Mouse (Mus musculus) forebrain, embryonic 15.5 days (tissue): ENCODE measurements around the gene E2f7. TPM values are rescaled to one million over a fixed set of nuclear protein-coding genes. Genes with fewer than 3 reads are reported as not detected.
A peak's percentile ranks its signal among the peaks of the same experiment; 100 is the strongest.

Experiments used
- ATAC-seq: fragments of 200-750 bp; cut with Nextera tagmentation; replicated peaks from 2 replicates; pipeline ENCODE4 v1.8.0; 2017; ENCODE audit warnings: mild to moderate bottlenecking, moderate TSS enrichment, moderate library complexity
- H3K27ac ChIP-seq: fragments of 300-500 bp; sonication (generic); replicated peaks from 2 replicates; pipeline ENCODE4 v1.5.1; 2015; ENCODE audit warnings: mild to moderate bottlenecking, inconsistent platforms
- H3K27me3 ChIP-seq: fragments of 300-500 bp; sonication (generic); 2 replicates; pipeline ENCODE4 v1.6.1; 2015; ENCODE audit warnings: inconsistent platforms
- H3K36me3 ChIP-seq: fragments of 300-500 bp; sonication (generic); 2 replicates; pipeline ENCODE4 v1.6.1; 2015; ENCODE audit warnings: mild to moderate bottlenecking, inconsistent platforms
- H3K4me1 ChIP-seq: fragments of 300-500 bp; sonication (generic); 2 replicates; pipeline ENCODE4 v1.6.1; 2015; ENCODE audit warnings: inconsistent platforms
- H3K4me2 ChIP-seq: fragments of 300-500 bp; sonication (generic); replicated peaks from 2 replicates; pipeline ENCODE4 v1.6.1; 2015; ENCODE audit warnings: mild to moderate bottlenecking, inconsistent platforms
- H3K4me3 ChIP-seq: fragments of 300-500 bp; sonication (generic); 2 replicates; pipeline ENCODE4 v1.5.1; 2015; ENCODE audit warnings: mild to moderate bottlenecking, inconsistent platforms
- H3K9ac ChIP-seq: fragments of 300-500 bp; sonication (generic); replicated peaks from 2 replicates; pipeline ENCODE4 v1.6.1; 2015; ENCODE audit warnings: mild to moderate bottlenecking, inconsistent platforms
- H3K9me3 ChIP-seq: fragments of 300-500 bp; sonication (generic); 2 replicates; pipeline ENCODE4 v1.6.1; 2016; ENCODE audit warnings: inconsistent platforms
- WGBS: fragments of 180-500 bp; shearing (Covaris S2); methylation state at CpG from one replicate; pipeline ENCODE4 v1.1.7; 2015; ENCODE audit warnings: mixed read lengths; 5-methylcytosine and 5-hydroxymethylcytosine counted together
- polyA plus RNA-seq: library from polyadenylated mRNA; unstranded; fragments of >200 nt; fragmentation: Nextera tagmentation; extraction: Ambion mirVana; gene quantifications from 2 replicates; pipeline ENCODE4 v1.2.1, GENCODE M21; 2015

E2f7 gene
- polyA plus RNA-seq, 1 experiment from 2014 or later, result 13.6 TPM

GRCm38 (mm10) chr10:110811862-110812225 is 66.6 kb downstream of the E2f7 start:
- Histone ChIP-seq H3K36me3 (no peaks in the 10 kb centered on the region), H3K27ac (no peak overlapping the region), H3K4me1 (0 out of 2 replicates have a peak, but pooled peaks cover 3% of the 10 kb centered on the region), H3K27me3 (no peaks in the 10 kb centered on the region), H3K9me3 (no peaks in the 10 kb centered on the region), H3K4me2 (no peak overlapping the region), H3K9ac (no peak overlapping the region), H3K4me3 (no peak overlapping the region)
- 66% methylated on average over 2 of the region's 2 CpGs for WGBS
- ATAC-seq, result no peak

- Histone ChIP-seq H3K27ac (no peak overlapping the region), H3K27me3 (no peaks in the 10 kb centered on the region), H3K9me3 (no peaks in the 10 kb centered on the region), H3K9ac (no peak overlapping the region), H3K36me3 (no peaks in the 10 kb centered on the region), H3K4me1 (no peaks in the 10 kb centered on the region), H3K4me2 (no peak overlapping the region), H3K4me3 (no peak overlapping the region)
- no peak for ATAC-seq
- 84% methylated on average over 11 of the region's 11 CpGs for WGBS
Measured at GRCm38 (mm10) chr10:110821139-110821538, 75.9 kb downstream of the E2f7 start.

DNA sequence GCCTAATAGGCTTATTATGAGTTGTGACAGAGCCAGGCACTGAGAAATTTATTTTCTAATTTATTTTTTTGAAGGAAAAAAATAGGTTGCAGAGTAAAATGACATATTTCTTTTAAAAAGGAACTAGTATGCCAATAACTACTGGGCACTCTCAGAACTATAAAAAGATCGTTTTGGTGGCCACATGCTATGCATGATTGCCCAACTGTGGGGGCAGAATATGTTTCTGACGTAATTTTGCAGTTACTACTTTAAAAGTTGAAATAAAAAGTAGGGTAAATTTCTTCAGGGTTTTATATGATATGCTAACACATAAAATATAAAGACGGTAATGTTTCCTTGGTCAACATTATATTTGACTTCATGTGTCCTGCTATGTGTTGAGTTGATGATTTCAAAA is 76.5 kb downstream of the E2f7 start:
- H3K9me3 ChIP-seq, result no peaks in the 10 kb centered on the region
- no peak for ATAC-seq
- H3K4me2 ChIP-seq, result no peak overlapping the region
- H3K9ac ChIP-seq, result no peak overlapping the region
- 91% methylated on average over 3 of the region's 3 CpGs for WGBS
- H3K27me3 ChIP-seq, result no peaks in the 10 kb centered on the region
- H3K36me3 ChIP-seq, result no peaks in the 10 kb centered on the region
- H3K27ac ChIP-seq, result no peak overlapping the region
- no peak overlapping the region for H3K4me3 ChIP-seq
- no peaks in the 10 kb centered on the region for H3K4me1 ChIP-seq

DNA sequence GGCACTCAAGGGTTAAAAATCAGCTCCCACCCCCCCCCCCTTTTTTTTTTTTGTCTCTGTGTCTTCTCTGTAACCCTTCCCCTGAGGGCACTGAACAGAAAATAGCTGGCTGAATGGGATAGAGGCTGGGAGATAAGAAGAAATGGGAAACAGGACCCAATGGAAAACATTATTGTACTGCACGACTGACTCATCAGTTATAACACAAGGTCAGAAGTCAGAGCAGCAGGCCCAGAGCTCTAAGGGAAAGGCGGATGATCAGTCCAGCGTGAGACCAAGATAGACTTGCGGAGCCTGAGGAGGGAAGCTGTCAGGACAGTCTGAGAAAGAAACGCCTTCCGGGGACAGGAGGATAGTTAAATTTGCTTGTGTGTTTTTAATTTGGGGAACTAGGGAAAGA is 87.1 kb downstream of the E2f7 start:
- 63% methylated on average over 6 of the region's 6 CpGs for WGBS
- ATAC-seq, result no peak
- Histone ChIP-seq H3K4me1 (no peaks in the 10 kb centered on the region), H3K9me3 (no peaks in the 10 kb centered on the region), H3K27me3 (no peaks in the 10 kb centered on the region), H3K36me3 (no peaks in the 10 kb centered on the region), H3K4me3 (no peak overlapping the region), H3K9ac (no peak overlapping the region), H3K27ac (no peak overlapping the region), H3K4me2 (no peak overlapping the region)

GRCm38 (mm10) chr10:110835115-110835806 is 90.0 kb downstream of the E2f7 start:
- H3K9me3 ChIP-seq, result no peaks in the 10 kb centered on the region
- H3K27me3 ChIP-seq, result no peaks in the 10 kb centered on the region
- 54% methylated on average over 6 of the region's 6 CpGs for WGBS
- H3K4me1 ChIP-seq, result no peaks in the 10 kb centered on the region
- no peaks in the 10 kb centered on the region for H3K36me3 ChIP-seq
- peak; percentile 72 for ATAC-seq
- no peak overlapping the region for H3K4me2 ChIP-seq
- H3K4me3 ChIP-seq, result no peak overlapping the region
- H3K27ac ChIP-seq, result peak overlapping the region; percentile 44
- H3K9ac ChIP-seq, result no peak overlapping the region

Other genes starting within 250 kb of the E2f7 start
- gene Csrp2, start 174.3 kb downstream of the E2f7 start, polyA plus RNA-seq, result 195 and 203 TPM in 2 replicates